Mouse (Mus musculus) lung, embryonic 15.5 days (tissue): Measurements from ENCODE around the gene Tnxb. TPM values are rescaled to one million over a fixed set of nuclear protein-coding genes. Genes with fewer than 3 reads are reported as not detected.

Experiments used
- ATAC-seq: fragments of 200-750 bp; cut with Nextera tagmentation; 2 replicates; pipeline ENCODE4 v1.8.0; 2017; ENCODE audit warnings: moderate number of reproducible peaks, borderline replicate concordance; ENCODE audit not compliant: low FRiP score, low TSS enrichment; ENCODE audit errors: extremely low read depth
- H3K27ac ChIP-seq: fragments of 300-500 bp; sonication (generic); 2 replicates; pipeline ENCODE4 v1.5.1; 2015; ENCODE audit warnings: moderate library complexity, mild to moderate bottlenecking, inconsistent platforms
- H3K27me3 ChIP-seq: fragments of 300-500 bp; sonication (generic); 2 replicates; pipeline ENCODE4 v1.6.1; 2015; ENCODE audit warnings: inconsistent platforms
- H3K36me3 ChIP-seq: fragments of 300-500 bp; sonication (generic); 2 replicates; pipeline ENCODE4 v1.6.1; 2015; ENCODE audit warnings: inconsistent platforms
- H3K4me1 ChIP-seq: fragments of 300-500 bp; sonication (generic); 2 replicates; pipeline ENCODE4 v1.6.1; 2015; ENCODE audit warnings: inconsistent platforms
- H3K4me2 ChIP-seq: fragments of 300-500 bp; sonication (generic); 2 replicates; pipeline ENCODE4 v1.6.1; 2015; ENCODE audit warnings: inconsistent platforms, mild to moderate bottlenecking, moderate library complexity
- H3K4me3 ChIP-seq: fragments of 300-500 bp; sonication (generic); 2 replicates; pipeline ENCODE4 v1.5.1; 2015; ENCODE audit warnings: mild to moderate bottlenecking, inconsistent platforms
- H3K9ac ChIP-seq: fragments of 300-500 bp; sonication (generic); 2 replicates; pipeline ENCODE4 v1.6.1; 2015; ENCODE audit warnings: inconsistent platforms
- H3K9me3 ChIP-seq: fragments of 300-500 bp; sonication (generic); 2 replicates; pipeline ENCODE4 v1.6.1; 2016; ENCODE audit warnings: inconsistent platforms
- WGBS: fragments of 180-500 bp; shearing (Covaris S2); methylation state at CpG from one replicate; pipeline ENCODE4 v1.1.7; 2015; 5-methylcytosine and 5-hydroxymethylcytosine counted together
- polyA plus RNA-seq: library from polyadenylated mRNA; unstranded; fragments of >200 nt; fragmentation: Nextera tagmentation; extraction: Ambion mirVana; gene quantifications from 2 replicates; pipeline ENCODE4 v1.2.1, GENCODE M21; 2015

The Tnxb gene
- polyA plus RNA-seq, 1 experiment from 2014 or later, result 0.77 TPM

GRCm38 (mm10) chr17:34653746-34654285 lies 16.5 kb upstream of the Tnxb start:
- peaks cover 27% of the 10 kb centered on the region for H3K4me1 ChIP-seq
- 63% methylated on average over 9 of the region's 9 CpGs for WGBS
- no peak for ATAC-seq
- no peak overlapping the region for H3K27ac ChIP-seq
- no peak overlapping the region for H3K9ac ChIP-seq
- no peak overlapping the region for H3K4me3 ChIP-seq
- no peak overlapping the region for H3K4me2 ChIP-seq
- H3K27me3 ChIP-seq, result peaks cover 4% of the 10 kb centered on the region; the same call in 1 of the 2 replicates
- H3K9me3 ChIP-seq, result no peaks in the 10 kb centered on the region
- peaks cover 45% of the 10 kb centered on the region for H3K36me3 ChIP-seq

GRCm38 (mm10) chr17:34654392-34654791 lies 15.9 kb upstream of the Tnxb start:
- no peak overlapping the region for H3K9ac ChIP-seq
- 91% methylated on average over 13 of the region's 13 CpGs for WGBS
- H3K4me1 ChIP-seq, result peaks cover 27% of the 10 kb centered on the region
- peaks cover 41% of the 10 kb centered on the region for H3K36me3 ChIP-seq
- H3K9me3 ChIP-seq, result no peaks in the 10 kb centered on the region
- no peak overlapping the region for H3K4me2 ChIP-seq
- H3K27me3 ChIP-seq, result peaks cover 10% of the 10 kb centered on the region
- H3K27ac ChIP-seq, result no peak overlapping the region; the same call in 1 of the 2 replicates
- no peak overlapping the region for H3K4me3 ChIP-seq
- ATAC-seq, result no peak

GRCm38 (mm10) chr17:34655160-34655559 lies 15.2 kb upstream of the Tnxb start:
- Histone ChIP-seq H3K4me2 (no peak overlapping the region), H3K36me3 (peaks cover 33% of the 10 kb centered on the region), H3K9me3 (no peaks in the 10 kb centered on the region), H3K4me1 (peaks cover 27% of the 10 kb centered on the region), H3K27ac (peak overlapping the region; percentile 49), H3K9ac (no peak overlapping the region), H3K27me3 (peaks cover 18% of the 10 kb centered on the region), H3K4me3 (no peak overlapping the region)
- ATAC-seq, result peak; percentile 17; the same call in 1 of the 2 replicates
- WGBS, result 34% methylated on average over 7 of the region's 7 CpGs

DNA sequence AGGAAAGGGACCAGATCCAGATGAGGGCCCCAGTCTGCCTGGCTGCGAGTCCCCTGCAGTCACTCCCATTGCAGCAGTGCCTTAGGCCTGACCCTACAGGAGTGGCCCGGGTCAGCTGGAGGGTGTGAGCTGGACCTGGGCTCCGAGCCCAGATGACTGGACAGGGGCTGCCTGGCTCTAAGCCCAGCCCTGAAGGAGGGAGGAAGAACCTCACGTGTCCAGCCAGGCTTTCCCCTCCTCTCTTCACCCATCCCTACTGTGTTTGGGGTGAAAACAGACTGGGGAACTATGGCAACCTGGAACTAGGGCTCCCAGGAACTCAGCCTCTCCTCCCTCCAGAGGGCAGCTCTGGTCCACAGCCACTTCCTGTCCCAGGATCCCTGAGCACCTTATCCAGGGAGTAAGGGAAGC lies 14.7 kb upstream of the Tnxb start:
- Histone ChIP-seq H3K4me3 (no peak overlapping the region), H3K9ac (no peak overlapping the region), H3K4me1 (peaks cover 27% of the 10 kb centered on the region), H3K27me3 (peaks cover 22% of the 10 kb centered on the region), H3K4me2 (no peak overlapping the region), H3K27ac (peak overlapping the region; percentile 49), H3K36me3 (peaks cover 30% of the 10 kb centered on the region), H3K9me3 (no peaks in the 10 kb centered on the region)
- WGBS, result 22% methylated on average over 4 of the region's 4 CpGs
- ATAC-seq, result peak; percentile 87

GRCm38 (mm10) chr17:34656666-34657065 lies 13.7 kb upstream of the Tnxb start:
- no peak overlapping the region for H3K27ac ChIP-seq

GRCm38 (mm10) chr17:34657271-34657670 lies 13.1 kb upstream of the Tnxb start:
- Histone ChIP-seq H3K9me3 (no peaks in the 10 kb centered on the region), H3K4me3 (no peak overlapping the region), H3K36me3 (peaks cover 15% of the 10 kb centered on the region), H3K27ac (no peak overlapping the region), H3K27me3 (peaks cover 31% of the 10 kb centered on the region), H3K4me1 (peaks cover 39% of the 10 kb centered on the region), H3K4me2 (no peak overlapping the region), H3K9ac (no peak overlapping the region)
- WGBS, result 35% methylated on average over 2 of the region's 2 CpGs
- no peak for ATAC-seq

More at GRCm38 (mm10) chr17:34656666-34657065, 13.7 kb upstream of the Tnxb start:
- WGBS, result 46% methylated on average over 8 of the region's 8 CpGs
- Histone ChIP-seq H3K27me3 (peaks cover 31% of the 10 kb centered on the region), H3K36me3 (peaks cover 21% of the 10 kb centered on the region), H3K4me3 (no peak overlapping the region), H3K4me2 (no peak overlapping the region), H3K4me1 (peaks cover 38% of the 10 kb centered on the region), H3K9me3 (no peaks in the 10 kb centered on the region), H3K9ac (no peak overlapping the region)
- ATAC-seq, result no peak

- no peak for ATAC-seq
- Histone ChIP-seq H3K4me2 (no peak overlapping the region), H3K27me3 (peaks cover 39% of the 10 kb centered on the region), H3K4me1 (peaks cover 39% of the 10 kb centered on the region), H3K27ac (no peak overlapping the region), H3K4me3 (no peak overlapping the region), H3K9ac (no peak overlapping the region), H3K9me3 (no peaks in the 10 kb centered on the region), H3K36me3 (peaks cover 7% of the 10 kb centered on the region)
- WGBS, result 64% methylated on average over 2 of the region's 2 CpGs
These were observed 12.2 kb upstream of the Tnxb start for GRCm38 (mm10) chr17:34658145-34658544.

DNA sequence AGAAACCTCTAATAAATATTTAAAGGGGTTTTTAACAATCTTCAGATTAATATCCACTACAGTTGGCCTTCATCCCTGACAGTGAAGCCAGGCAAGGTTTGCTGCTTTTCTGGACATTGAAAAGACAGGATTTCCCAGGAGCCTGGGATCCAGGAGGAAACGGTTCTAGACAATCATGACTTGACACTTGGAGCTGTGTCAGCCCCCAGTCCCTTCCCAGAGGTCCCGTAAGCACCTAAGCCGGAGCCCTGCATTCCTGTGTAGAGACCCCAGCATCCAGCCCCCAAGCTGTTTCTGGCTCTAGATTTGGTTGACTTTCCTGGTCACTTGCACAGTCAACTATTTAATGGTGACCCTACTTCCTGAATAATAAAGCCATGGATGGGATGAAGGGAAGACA lies 11.7 kb upstream of the Tnxb start:
- Histone ChIP-seq H3K4me3 (no peak overlapping the region), H3K4me1 (peaks cover 39% of the 10 kb centered on the region), H3K27me3 (peaks cover 42% of the 10 kb centered on the region), H3K4me2 (no peak overlapping the region), H3K9me3 (no peaks in the 10 kb centered on the region), H3K27ac (no peak overlapping the region), H3K36me3 (0 out of 2 replicates have a peak, but pooled peaks cover 3% of the 10 kb centered on the region), H3K9ac (no peak overlapping the region)
- ATAC-seq, result no peak
- WGBS, result 77% methylated on average over 3 of the region's 3 CpGs

DNA sequence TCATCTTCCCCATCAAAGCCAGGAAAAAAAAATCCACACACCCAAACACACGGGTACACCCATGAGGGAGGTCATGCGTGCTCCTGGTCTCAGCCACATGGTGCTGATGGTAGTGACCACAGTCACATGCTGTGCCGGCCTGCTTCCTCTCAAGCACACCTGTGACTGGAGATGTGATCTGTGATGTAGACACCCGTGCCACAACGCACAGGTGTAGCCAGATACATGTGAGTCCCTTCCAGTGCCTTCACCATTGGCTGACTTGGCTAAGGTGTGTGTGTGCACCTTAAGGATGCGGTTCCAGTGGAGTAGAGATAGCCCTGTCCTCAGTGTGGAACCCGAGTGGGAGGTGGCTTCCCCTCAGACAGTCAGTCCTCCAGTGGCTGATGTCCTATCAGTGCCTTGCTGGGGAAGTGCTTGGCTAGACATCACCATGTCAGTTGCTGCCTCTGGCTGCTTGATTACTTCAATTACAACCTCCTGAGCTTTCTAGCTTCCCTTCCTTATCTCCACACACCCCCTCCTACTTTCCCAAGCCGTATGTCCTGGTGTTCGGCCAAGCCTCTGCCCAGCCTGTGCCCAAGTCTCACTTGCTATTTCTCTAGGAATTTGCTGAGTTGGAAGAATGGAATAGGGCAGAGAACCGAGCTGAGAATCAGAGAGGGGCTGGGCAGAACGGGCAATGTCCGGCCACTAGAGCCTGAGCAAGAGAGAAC lies 11.0 kb upstream of the Tnxb start:
- Histone ChIP-seq H3K4me3 (no peak overlapping the region), H3K36me3 (no peaks in the 10 kb centered on the region), H3K9ac (no peak overlapping the region), H3K27me3 (peaks cover 42% of the 10 kb centered on the region), H3K4me1 (peaks cover 35% of the 10 kb centered on the region), H3K27ac (no peak overlapping the region), H3K4me2 (no peak overlapping the region), H3K9me3 (no peaks in the 10 kb centered on the region)
- WGBS, result 51% methylated on average over 12 of the region's 12 CpGs
- no peak for ATAC-seq

DNA sequence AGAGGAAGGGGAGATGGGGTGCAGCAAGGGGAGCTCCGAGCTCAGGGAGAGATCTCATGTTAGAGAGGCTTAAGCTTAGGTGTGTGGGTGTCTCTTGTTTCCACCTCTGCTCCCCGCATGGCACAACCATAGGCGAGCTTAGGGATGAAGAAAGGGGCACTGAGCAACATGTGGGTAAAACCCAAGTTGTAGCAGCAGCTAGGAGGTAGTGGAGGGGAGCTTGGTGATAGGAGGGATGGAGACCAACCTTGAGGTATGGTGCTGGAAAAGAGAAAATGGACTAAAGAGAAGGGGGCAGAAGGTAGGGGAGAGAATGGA lies 10.5 kb upstream of the Tnxb start:
- Histone ChIP-seq H3K27me3 (peaks cover 42% of the 10 kb centered on the region), H3K36me3 (no peaks in the 10 kb centered on the region), H3K27ac (no peak overlapping the region), H3K4me1 (peaks cover 30% of the 10 kb centered on the region), H3K9me3 (no peaks in the 10 kb centered on the region), H3K4me3 (no peak overlapping the region), H3K4me2 (no peak overlapping the region), H3K9ac (no peak overlapping the region)
- 58% methylated on average over 3 of the region's 3 CpGs for WGBS
- ATAC-seq, result no peak

DNA sequence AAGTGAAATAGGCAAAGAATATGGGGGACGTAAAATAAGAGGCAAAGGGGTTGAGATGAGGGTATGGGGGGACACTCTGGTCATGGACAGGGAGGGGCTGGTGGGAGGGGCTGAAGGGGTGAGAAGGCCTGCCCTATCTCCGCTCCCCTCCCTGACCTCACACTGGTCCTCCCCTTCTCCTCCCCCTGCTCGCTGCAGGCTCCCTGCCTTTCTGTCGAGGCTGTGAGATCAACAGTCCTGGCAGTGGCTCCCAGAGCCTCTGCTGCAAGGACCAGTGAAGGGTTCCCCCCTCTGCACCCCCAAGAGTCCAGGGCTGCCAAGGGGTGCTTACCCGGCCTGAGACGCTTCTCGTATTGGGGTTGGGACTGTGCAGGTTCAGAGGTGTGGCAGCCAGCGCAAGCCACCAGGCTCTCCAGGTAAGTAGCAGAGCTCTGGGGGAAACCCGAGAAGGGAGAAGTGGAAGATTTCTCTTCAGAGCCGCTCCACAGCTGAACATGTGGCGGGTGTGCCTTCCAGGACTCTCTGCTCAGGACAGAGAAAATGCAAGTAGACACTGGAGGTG lies 10.0 kb upstream of the Tnxb start:
- Histone ChIP-seq H3K27ac (no peak overlapping the region), H3K4me1 (peaks cover 25% of the 10 kb centered on the region), H3K4me3 (0 out of 2 replicates have a peak overlapping the region, but pooled peaks have one; percentile 21), H3K36me3 (no peaks in the 10 kb centered on the region), H3K9me3 (no peaks in the 10 kb centered on the region), H3K9ac (no peak overlapping the region), H3K27me3 (peaks cover 46% of the 10 kb centered on the region), H3K4me2 (peak overlapping the region; percentile 53; the same call in 1 of the 2 replicates)
- no peak for ATAC-seq
- 28% methylated on average over 11 of the region's 11 CpGs for WGBS

GRCm38 (mm10) chr17:34661121-34661591 lies 9.2 kb upstream of the Tnxb start:
- peaks cover 17% of the 10 kb centered on the region for H3K4me1 ChIP-seq
- no peaks in the 10 kb centered on the region for H3K36me3 ChIP-seq
- ATAC-seq, result peak; percentile 67; the same call in 1 of the 2 replicates
- peak overlapping the region; percentile 53 for H3K4me2 ChIP-seq
- peak overlapping the region; percentile 21 for H3K4me3 ChIP-seq
- H3K9me3 ChIP-seq, result no peaks in the 10 kb centered on the region
- H3K27me3 ChIP-seq, result peaks cover 53% of the 10 kb centered on the region
- 2% methylated on average over 19 of the region's 19 CpGs for WGBS
- H3K27ac ChIP-seq, result no peak overlapping the region
- no peak overlapping the region; the same call in 1 of the 2 replicates for H3K9ac ChIP-seq
